Mouse (Mus musculus): ENCODE measurements around the gene Gpr61.
A peak's percentile ranks its signal among the peaks of the same experiment; 100 is the strongest.

GRCm38 (mm10) chr3:108166486-108167211 is 12.0 kb upstream of the Gpr61 start:
- TF ChIP-seq CTCF (IDR thresholded peaks at IDR 0.05; ENCODE audit: low read depth, low read length) (peak; percentile 16; the same call in 1 of the 2 replicates), POLR2A (IDR thresholded peaks at IDR 0.05; ENCODE audit: extremely low read depth, insufficient read depth, low read length) (no peak)
